Mouse (Mus musculus): ENCODE data around the gene Wdr1. TPM values are rescaled to one million over a fixed set of nuclear protein-coding genes. Genes with fewer than 3 reads are reported as not detected.
"Not testable (repeated sequence)": the region's sequence is repeated elsewhere in the genome, so short reads cannot be mapped to it uniquely, and the experiment has no call there.

Gene Wdr1
- polyA plus RNA-seq, 1 experiment from 2014 or later = 197 TPM

- Histone ChIP-seq H3K4me2 (peak overlapping the region; percentile 59), H3K4me1 (replicated peaks) (peaks cover 18% of the 10 kb centered on the region), H3K27ac (0 out of 2 replicates have a peak overlapping the region, but pooled peaks have one; percentile 7), H3K4me3 (peak overlapping the region; percentile 39)
- not testable (repeated sequence) for H3K36me3 ChIP-seq; H3K9ac ChIP-seq; ATAC-seq (replicated peaks; ENCODE audit: insufficient number of reproducible peaks, insufficient read depth, low FRiP score, low read depth); H3K9me3 ChIP-seq (replicated peaks); H3K27me3 ChIP-seq
Observed at GRCm38 (mm10) chr5:38479545-38479907, 83.5 kb downstream of the Wdr1 start.

GRCm38 (mm10) chr5:38479027-38479426 is 84.0 kb downstream of the Wdr1 start:
- ATAC-seq (replicated peaks; ENCODE audit: insufficient number of reproducible peaks, insufficient read depth, low FRiP score, low read depth) = no peak
- Histone ChIP-seq H3K4me1 (replicated peaks) (peaks cover 18% of the 10 kb centered on the region), H3K9ac (no peak overlapping the region), H3K36me3 (no peaks in the 10 kb centered on the region), H3K4me3 (peak overlapping the region; percentile 4; the same call in 1 of the 2 replicates), H3K27me3 (peaks cover 4% of the 10 kb centered on the region; the same call in 1 of the 2 replicates), H3K27ac (no peak overlapping the region), H3K4me2 (peak overlapping the region; percentile 25; the same call in 1 of the 2 replicates), H3K9me3 (replicated peaks) (no peaks in the 10 kb centered on the region)
- 16% methylated on average over 4 of the region's 4 CpGs for WGBS

- ATAC-seq (replicated peaks; ENCODE audit: insufficient number of reproducible peaks, insufficient read depth, low FRiP score, low read depth) = peak; percentile 44; the same call in 1 of the 2 replicates
- H3K36me3 ChIP-seq = no peaks in the 10 kb centered on the region
- 69% methylated on average over 7 of the region's 7 CpGs for WGBS
Observed at GRCm38 (mm10) chr5:38477731-38478445, 85.1 kb downstream of the Wdr1 start.

GRCm38 (mm10) chr5:38476861-38477565 is 86.0 kb downstream of the Wdr1 start:
- no peak for ATAC-seq (replicated peaks; ENCODE audit: insufficient number of reproducible peaks, insufficient read depth, low FRiP score, low read depth)
- Histone ChIP-seq H3K27me3 (peaks cover 4% of the 10 kb centered on the region; the same call in 1 of the 2 replicates), H3K9me3 (replicated peaks) (no peaks in the 10 kb centered on the region), H3K9ac (no peak overlapping the region), H3K4me1 (replicated peaks) (peaks cover 18% of the 10 kb centered on the region), H3K27ac (no peak overlapping the region), H3K4me3 (no peak overlapping the region), H3K36me3 (no peaks in the 10 kb centered on the region), H3K4me2 (no peak overlapping the region)
- 84% methylated on average over 25 of the region's 25 CpGs for WGBS

More at GRCm38 (mm10) chr5:38477731-38478445, 85.1 kb downstream of the Wdr1 start:
- Histone ChIP-seq H3K27ac (no peak overlapping the region), H3K9ac (no peak overlapping the region), H3K27me3 (peaks cover 4% of the 10 kb centered on the region; the same call in 1 of the 2 replicates), H3K9me3 (replicated peaks) (no peaks in the 10 kb centered on the region), H3K4me1 (replicated peaks) (peaks cover 18% of the 10 kb centered on the region), H3K4me2 (no peak overlapping the region), H3K4me3 (no peak overlapping the region)

Other genes starting within 250 kb of the Wdr1 start
- gene Drd5, start 243.9 kb downstream of the Wdr1 start, polyA plus RNA-seq (2015; fragmentation: Nextera tagmentation; extraction: Ambion mirVana) = not detected in 2 replicates
- 0.20 and 0.48 TPM in 2 replicates for gene Slc2a9, start 60.1 kb downstream of the Wdr1 start, polyA plus RNA-seq (2015; fragmentation: Nextera tagmentation; extraction: Ambion mirVana)
- gene Zfp518b, start 121.6 kb upstream of the Wdr1 start, polyA plus RNA-seq (2015; fragmentation: Nextera tagmentation; extraction: Ambion mirVana) = 8.4 and 10.7 TPM in 2 replicates

Data from heart, embryonic 15.5 days (tissue).